Mouse (Mus musculus) G1E (cell line): ENCODE results near the gene Tnfsf13. TPM values are rescaled to one million over a fixed set of nuclear protein-coding genes. Genes with fewer than 3 reads are reported as not detected.
"Not testable (repeated sequence)": the region's sequence is repeated elsewhere in the genome, so short reads cannot be mapped to it uniquely, and the experiment has no call there.

Experiments
- ATAC-seq: 2 replicates; pipeline ENCODE4 v1.8.0; 2016; ENCODE audit warnings: mild to moderate bottlenecking; ENCODE audit not compliant: insufficient number of reproducible peaks, poor library complexity, low FRiP score, severe bottlenecking; ENCODE audit errors: extremely low read depth
- DNase-seq: peaks from one replicate; pipeline ENCODE4 v3.0.0; 2012; ENCODE audit warnings: low spot score
- H3K27me3 ChIP-seq: 2 replicates; pipeline ENCODE4 v1.6.1; 2012; ENCODE audit warnings: mild to moderate bottlenecking, low read length, inconsistent platforms; ENCODE audit not compliant: insufficient read depth
- H3K36me3 ChIP-seq: replicated peaks from 2 replicates; pipeline ENCODE3; 2012; ENCODE audit warnings: mild to moderate bottlenecking, inconsistent platforms
- H3K4me1 ChIP-seq: 2 replicates; pipeline ENCODE4 v1.6.1; 2012; ENCODE audit warnings: low read depth, low read length, inconsistent platforms, mixed read lengths; ENCODE audit not compliant: insufficient read depth
- H3K4me3 ChIP-seq: 2 replicates; pipeline ENCODE4 v1.5.1; 2012; ENCODE audit warnings: low read depth, mild to moderate bottlenecking, inconsistent platforms, low read length, moderate library complexity, mixed read lengths
- H3K9me3 ChIP-seq: replicated peaks from 2 replicates; pipeline ENCODE4 v1.6.1; 2012; ENCODE audit warnings: inconsistent platforms
- CTCF ChIP-seq: IDR thresholded peaks from 2 replicates; pipeline ENCODE4 v1.5.1; 2012; ENCODE audit warnings: low read depth, low read length, inconsistent platforms, mixed read lengths
- GATA1 ChIP-seq: IDR thresholded peaks from 2 replicates; pipeline ENCODE4 v1.6.1; 2012; ENCODE audit warnings: borderline replicate concordance, low read length, inconsistent platforms, mixed read lengths
- GATA2 ChIP-seq: IDR thresholded peaks from 2 replicates; pipeline ENCODE4 v1.6.1; 2012; ENCODE audit warnings: low read depth, low read length, inconsistent platforms, borderline replicate concordance
- POLR2AphosphoS5 ChIP-seq: IDR thresholded peaks from 2 replicates; pipeline ENCODE4 v1.6.1; 2012; ENCODE audit warnings: low read depth, low read length, inconsistent platforms; ENCODE audit not compliant: insufficient replicate concordance
- TAL1 ChIP-seq: conservative IDR thresholded peaks from 2 replicates; pipeline ENCODE4 v1.6.1; 2012; ENCODE audit warnings: low read depth, low read length, inconsistent platforms, mixed read lengths
- polyA plus RNA-seq: library from polyadenylated mRNA; stranded (reverse); fragments of >175 nt; gene quantifications from 2 replicates; pipeline ENCODE4 v1.2.3, GENCODE M21; 2012
- total RNA-seq, 2 experiments: library from RNA; stranded (forward) in 1 of 2; stranded (reverse) in 1 of 2; fragments of 200-1000 nt in 1 of 2; fragments of >200 nt in 1 of 2; fragmentation: Nextera tagmentation in 1 of 2; gene quantifications; 2 replicates each; pipeline ENCODE4 v1.2.3; 2014 to 2017

The Tnfsf13 gene
- total and polyA plus RNA-seq, 3 experiments = not detected

DNA sequence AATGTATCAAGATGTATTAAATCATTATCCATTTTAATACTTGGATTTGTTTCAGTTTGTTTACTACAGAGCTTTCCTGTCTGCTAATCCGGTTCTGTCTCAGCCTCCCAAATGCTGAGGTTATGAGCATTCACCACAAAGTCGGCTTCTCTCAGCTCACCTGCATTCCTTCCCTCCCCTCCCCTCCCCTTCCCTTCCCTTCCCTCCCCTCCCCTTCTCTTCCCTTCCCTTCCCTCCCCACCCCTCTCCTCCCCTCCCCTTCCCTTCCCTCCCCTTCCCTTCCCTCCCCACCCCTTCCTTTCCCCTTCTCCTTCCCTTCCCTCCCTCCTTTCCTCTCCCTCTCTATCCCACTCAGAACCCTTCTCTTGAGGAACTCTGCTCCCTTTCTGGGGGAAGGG, 19.0 kb upstream of the Tnfsf13 start:
- Histone ChIP-seq H3K4me1 (peaks cover 7% of the 10 kb centered on the region), H3K36me3 (no peaks in the 10 kb centered on the region), H3K9me3 (no peaks in the 10 kb centered on the region), H3K4me3 (no peak overlapping the region), H3K27me3 (peaks cover 43% of the 10 kb centered on the region)
- no peak for DNase-seq
- no peak for TF ChIP-seq POLR2AphosphoS5
- TF ChIP-seq CTCF = no peak
- TF ChIP-seq GATA1 = no peak
- no peak for TF ChIP-seq GATA2
- no peak for TF ChIP-seq TAL1
- no peak for ATAC-seq

DNA sequence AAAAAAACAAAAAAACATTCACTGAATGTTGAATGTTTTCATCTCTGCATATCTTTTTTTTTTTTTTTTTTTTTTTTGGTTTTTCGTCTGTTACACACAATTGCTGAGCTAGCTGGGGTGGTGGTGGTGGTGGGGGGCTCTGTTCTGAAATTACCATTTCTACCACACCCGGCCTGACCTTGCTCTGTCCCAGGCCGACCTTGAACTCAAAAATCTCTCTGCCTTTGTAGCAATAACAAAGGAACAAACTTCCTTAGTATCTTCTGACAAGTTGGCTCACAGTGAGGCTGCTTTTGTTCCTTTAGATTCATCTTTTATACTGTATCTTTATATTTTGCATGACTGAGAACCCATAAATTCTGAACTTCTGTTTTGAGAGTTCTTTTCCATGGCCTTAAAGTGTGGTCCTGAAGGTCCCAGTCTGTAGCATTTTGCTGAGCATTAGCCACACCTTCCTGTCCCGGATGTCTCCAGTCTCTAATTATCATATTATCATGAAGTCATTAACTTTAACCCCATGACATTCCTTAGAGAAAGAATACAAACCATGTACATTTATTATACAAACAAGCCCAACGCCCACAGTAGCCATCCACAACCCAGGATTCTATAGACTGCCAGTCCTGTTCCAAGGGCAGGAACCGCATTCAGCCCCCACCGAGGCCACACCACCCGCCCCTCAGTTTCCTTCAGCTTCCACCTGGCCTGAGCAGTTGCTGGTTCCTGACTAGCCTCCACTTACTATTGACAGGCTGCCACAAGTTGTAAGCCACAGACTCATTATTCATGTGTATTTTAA, 18.4 kb upstream of the Tnfsf13 start:
- peaks cover 3% of the 10 kb centered on the region; the same call in 1 of the 2 replicates for H3K4me1 ChIP-seq
- H3K4me3 ChIP-seq = no peak overlapping the region
- ATAC-seq (no peak), DNase-seq (no peak)
- peaks cover 38% of the 10 kb centered on the region for H3K27me3 ChIP-seq
- H3K9me3 ChIP-seq = no peaks in the 10 kb centered on the region
- TF ChIP-seq TAL1 (no peak), POLR2AphosphoS5 (no peak), GATA2 (no peak), CTCF (no peak), GATA1 (no peak)
- no peaks in the 10 kb centered on the region for H3K36me3 ChIP-seq

DNA sequence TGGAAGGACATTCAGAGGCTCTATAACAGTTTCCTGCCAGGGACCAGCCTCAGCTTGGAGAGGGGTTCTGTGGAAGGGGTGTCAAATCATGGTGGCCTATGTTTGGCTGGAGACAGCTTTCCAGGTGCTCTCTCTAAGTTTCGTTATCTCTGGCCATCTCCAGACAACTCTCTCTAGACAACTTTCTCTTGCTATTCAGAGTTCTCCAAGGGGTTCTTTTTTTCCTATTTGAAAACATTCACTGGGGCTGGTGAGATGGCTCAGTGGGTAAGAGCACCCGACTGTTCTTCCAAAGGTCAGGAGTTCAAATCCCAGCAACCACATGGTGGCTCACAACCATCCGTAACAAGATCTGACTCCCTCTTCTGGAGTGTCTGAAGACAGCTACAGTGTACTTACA, 17.8 kb upstream of the Tnfsf13 start:
- not testable (repeated sequence) for DNase-seq, ATAC-seq, H3K4me3 ChIP-seq, H3K9me3 ChIP-seq, H3K4me1 ChIP-seq, H3K36me3 ChIP-seq
- H3K27me3 ChIP-seq = peaks cover 41% of the 10 kb centered on the region

DNA sequence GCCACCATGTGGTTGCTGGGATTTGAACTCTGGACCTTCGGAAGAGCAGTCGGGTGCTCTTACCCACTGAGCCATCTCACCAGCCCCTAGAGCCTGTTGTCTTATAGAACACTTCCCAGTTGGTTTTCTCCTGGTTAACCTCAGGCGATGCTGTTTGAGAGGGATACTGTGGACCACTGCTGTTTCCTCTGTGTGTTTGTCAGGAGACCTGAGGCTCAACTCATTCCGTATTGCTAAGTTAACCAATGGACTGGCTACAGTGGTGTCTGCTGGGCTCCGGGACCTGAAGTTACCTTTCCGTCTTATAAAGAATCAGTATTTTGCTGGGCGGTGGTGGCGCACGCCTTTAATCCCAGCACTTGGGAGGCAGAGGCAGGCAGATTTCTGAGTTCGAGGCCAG, 17.3 kb upstream of the Tnfsf13 start:
- not testable (repeated sequence) for DNase-seq, ATAC-seq, H3K4me1 ChIP-seq, H3K9me3 ChIP-seq, H3K4me3 ChIP-seq, H3K36me3 ChIP-seq
- H3K27me3 ChIP-seq = peaks cover 41% of the 10 kb centered on the region

DNA sequence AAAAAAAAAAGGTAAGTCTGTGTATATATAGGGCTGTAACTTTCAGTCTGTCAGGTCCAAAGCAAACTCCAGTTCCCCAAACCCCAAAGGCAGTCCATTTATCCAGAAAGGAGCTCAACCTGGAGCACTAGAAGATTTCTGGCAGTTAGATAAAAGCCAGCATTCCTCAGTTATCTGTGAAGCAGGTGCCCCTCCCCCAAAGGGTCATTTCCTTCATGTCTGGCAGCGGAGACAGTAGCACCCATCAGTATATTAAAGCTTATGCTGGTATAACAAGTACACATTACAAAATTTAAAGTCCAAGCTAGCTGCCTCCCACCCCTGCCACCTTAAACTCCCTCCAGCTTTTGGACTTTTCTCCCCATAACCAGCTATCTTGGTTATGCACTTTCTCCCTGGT, 14.0 kb upstream of the Tnfsf13 start:
- ATAC-seq (no peak), DNase-seq (no peak)
- peaks cover 3% of the 10 kb centered on the region; the same call in 1 of the 2 replicates for H3K4me1 ChIP-seq
- TF ChIP-seq GATA2 (no peak), TAL1 (no peak), POLR2AphosphoS5 (no peak), CTCF (no peak), GATA1 (no peak)
- no peaks in the 10 kb centered on the region for H3K36me3 ChIP-seq
- no peak overlapping the region for H3K4me3 ChIP-seq
- H3K9me3 ChIP-seq = no peaks in the 10 kb centered on the region; the same call in 1 of the 2 replicates
- peaks cover 43% of the 10 kb centered on the region for H3K27me3 ChIP-seq

DNA sequence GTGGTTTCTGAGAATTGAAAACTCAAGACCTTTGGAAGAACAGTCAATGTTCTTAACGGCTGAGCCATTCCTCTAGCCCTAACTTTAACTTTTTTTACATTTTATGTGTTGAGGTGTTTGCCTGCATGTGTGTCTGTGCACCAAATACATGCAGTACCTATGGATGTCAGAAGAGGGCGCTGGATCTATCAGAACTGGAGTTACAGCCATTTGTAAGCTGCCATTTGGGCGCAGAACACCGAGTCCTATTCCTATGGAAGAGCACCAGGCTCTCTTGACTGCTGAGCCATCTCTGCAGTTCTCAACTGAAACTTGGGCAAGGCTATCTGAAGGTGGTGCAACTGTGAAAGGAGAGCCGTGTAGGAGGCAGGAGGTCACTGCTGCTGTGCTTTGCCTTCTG, 13.0 kb upstream of the Tnfsf13 start:
- no peaks in the 10 kb centered on the region for H3K36me3 ChIP-seq

DNA sequence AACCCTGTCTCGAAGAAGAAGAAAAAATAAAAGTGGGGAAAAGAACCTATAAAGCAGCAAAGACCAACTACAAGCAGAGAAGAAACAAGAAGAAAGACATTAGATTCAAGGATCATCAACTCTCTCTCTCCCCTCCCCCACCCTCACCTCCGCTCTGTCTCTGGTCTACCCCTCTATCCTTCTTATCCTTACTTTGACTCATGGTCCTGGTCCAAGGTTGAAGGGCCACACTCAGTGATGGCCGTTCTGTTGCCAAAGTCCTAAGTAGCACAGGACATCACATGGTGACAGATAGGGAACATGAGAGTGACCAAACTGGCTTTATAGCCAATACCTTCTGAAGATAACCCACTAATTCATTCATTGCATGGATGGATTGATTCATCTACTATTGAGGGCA, 11.8 kb upstream of the Tnfsf13 start:
- ATAC-seq (no peak), DNase-seq (no peak)
- Histone ChIP-seq H3K36me3 (no peaks in the 10 kb centered on the region), H3K27me3 (peaks cover 56% of the 10 kb centered on the region), H3K4me1 (peaks cover 3% of the 10 kb centered on the region; the same call in 1 of the 2 replicates), H3K4me3 (no peak overlapping the region), H3K9me3 (no peaks in the 10 kb centered on the region; the same call in 1 of the 2 replicates)
- TF ChIP-seq GATA2 (no peak), GATA1 (no peak), TAL1 (no peak), CTCF (no peak), POLR2AphosphoS5 (no peak)

More for the DNA sequence above, 13.0 kb upstream of the Tnfsf13 start:
- no peak for DNase-seq
- ATAC-seq = no peak
- TF ChIP-seq GATA2 = no peak
- TF ChIP-seq TAL1 = no peak
- TF ChIP-seq POLR2AphosphoS5 = no peak
- TF ChIP-seq CTCF = no peak
- no peak for TF ChIP-seq GATA1
- H3K4me3 ChIP-seq = no peak overlapping the region
- no peaks in the 10 kb centered on the region; the same call in 1 of the 2 replicates for H3K9me3 ChIP-seq
- peaks cover 3% of the 10 kb centered on the region; the same call in 1 of the 2 replicates for H3K4me1 ChIP-seq
- peaks cover 46% of the 10 kb centered on the region for H3K27me3 ChIP-seq
